In genomic region chr8:91197233-91197632, GRCm38 (mm10) we compare ENCODE assay signal across 14 mouse cellular contexts. TPM values are rescaled to one million over a fixed set of nuclear protein-coding genes. Genes with fewer than 3 reads are reported as not detected.
DNase-seq lines count a peak whose midpoint lies in the region; ATAC-seq and TF ChIP-seq lines count a peak whose summit lies in the region.
"Had no signal": no experiment of that assay in that cellular context is flagged by ENCODE, and none has a peak within 500 bp of the region (broad histone marks: within the 10 kb centered on the region; RNA-seq: fewer than 3 reads in every experiment).

No protein-coding gene starts in this region.

- H3K36me3 ChIP-seq in kidney, embryonic 14.5 days (ENCODE audit: control insufficient read depth, insufficient read depth, low read length) = no peaks in the 10 kb centered on the region
- no peaks in the 10 kb centered on the region for H3K36me3 ChIP-seq in heart, postnatal 0 days (replicated peaks; ENCODE audit: control insufficient read depth, insufficient read depth, low read length)
- H3K36me3 ChIP-seq: embryonic facial prominence, embryonic 12.5 days; heart, embryonic 15.5 days; midbrain, embryonic 15.5 days had no signal

- H3K4me2 ChIP-seq in kidney, embryonic 14.5 days (replicated peaks; ENCODE audit: low read depth, low read length) = no peak overlapping the region
- no peak overlapping the region for H3K4me2 ChIP-seq in heart, postnatal 0 days (ENCODE audit: low read depth, low read length)
- H3K4me2 ChIP-seq: embryonic facial prominence, embryonic 12.5 days; heart, embryonic 15.5 days; midbrain, embryonic 15.5 days had no signal

- DNase-seq in kidney, postnatal 14 days = peak; percentile 27
- peak; percentile 27 for DNase-seq in T-cell, adult 2 months (ENCODE audit: low spot score)
- peak; percentile 9 for DNase-seq in heart, postnatal 0 days (ENCODE audit: low spot score)
- DNase-seq in thymus, postnatal 0 days (ENCODE audit: low spot score) = peak; percentile 14
- no peak for DNase-seq in layer of hippocampus, adult 2 months (ENCODE audit: low spot score in 2 of 2)
- DNase-seq: adrenal gland, adult 2 months; retina, postnatal 1 day had no signal

- H3K4me3 ChIP-seq in kidney, embryonic 14.5 days (ENCODE audit: low read length) = no peak overlapping the region
- no peak overlapping the region for H3K4me3 ChIP-seq in heart, postnatal 0 days (ENCODE audit: low read depth, low read length)
- no peak overlapping the region for H3K4me3 ChIP-seq in layer of hippocampus, adult 2 months
- H3K4me3 ChIP-seq: embryonic facial prominence, embryonic 12.5 days; heart, embryonic 15.5 days; midbrain, embryonic 15.5 days had no signal

- TF ChIP-seq EP300 in heart, postnatal 0 days (IDR thresholded peaks at IDR 0.05; ENCODE audit: low read depth) = no peak

- ATAC-seq in kidney, embryonic 14.5 days (ENCODE audit: low FRiP score, low TSS enrichment) = no peak
- ATAC-seq in heart, postnatal 0 days (ENCODE audit: insufficient read depth, low read depth) = peak; percentile 62
- ATAC-seq in cerebellum, adult (ENCODE audit: insufficient number of reproducible peaks, low FRiP score, low TSS enrichment) = no peak
- ATAC-seq: intestine, embryonic 16.5 days; midbrain, embryonic 15.5 days; Patski had no signal

- WGBS in kidney, embryonic 14.5 days = 73% methylated on average over 5 of the region's 5 CpGs
- WGBS in heart, postnatal 0 days = 62% methylated on average over 5 of the region's 5 CpGs

- TF ChIP-seq CTCF in heart, postnatal 0 days (IDR thresholded peaks at IDR 0.05; ENCODE audit: low read depth) = no peak
- TF ChIP-seq CTCF in layer of hippocampus, adult 2 months (conservative IDR thresholded peaks at IDR 0.05) = no peak

- no peaks in the 10 kb centered on the region for H3K4me1 ChIP-seq in kidney, embryonic 14.5 days (ENCODE audit: control insufficient read depth, insufficient read depth, low read length)
- peaks cover 4% of the 10 kb centered on the region; the same call in 1 of the 2 replicates for H3K4me1 ChIP-seq in heart, postnatal 0 days (ENCODE audit: control insufficient read depth, insufficient read depth)
- H3K4me1 ChIP-seq: embryonic facial prominence, embryonic 12.5 days; midbrain, embryonic 15.5 days had no signal

- no peak overlapping the region for H3K9ac ChIP-seq in kidney, embryonic 14.5 days (ENCODE audit: low read depth, low read length)
- H3K9ac ChIP-seq in heart, postnatal 0 days (replicated peaks; ENCODE audit: low read depth, low read length) = no peak overlapping the region
- H3K9ac ChIP-seq: embryonic facial prominence, embryonic 12.5 days; heart, embryonic 15.5 days; midbrain, embryonic 15.5 days had no signal

- no peak overlapping the region for H3K27ac ChIP-seq in kidney, embryonic 14.5 days (ENCODE audit: low read depth, low read length)
- no peak overlapping the region for H3K27ac ChIP-seq in heart, postnatal 0 days (ENCODE audit: low read depth)
- H3K27ac ChIP-seq in layer of hippocampus, adult 2 months = no peak overlapping the region
- H3K27ac ChIP-seq: embryonic facial prominence, embryonic 12.5 days; heart, embryonic 15.5 days; midbrain, embryonic 15.5 days had no signal

- H3K27me3 ChIP-seq in kidney, embryonic 14.5 days (ENCODE audit: control insufficient read depth, insufficient read depth, low read length) = peaks cover under 1% of the 10 kb centered on the region; the same call in 1 of the 2 replicates
- 0 out of 2 replicates have a peak, but pooled peaks cover 4% of the 10 kb centered on the region for H3K27me3 ChIP-seq in heart, postnatal 0 days (ENCODE audit: control insufficient read depth, insufficient read depth, low read length)
- H3K27me3 ChIP-seq: embryonic facial prominence, embryonic 12.5 days; midbrain, embryonic 15.5 days had no signal

- no peaks in the 10 kb centered on the region for H3K9me3 ChIP-seq in kidney, embryonic 14.5 days (ENCODE audit: control insufficient read depth, low read length)
- H3K9me3 ChIP-seq in heart, postnatal 0 days (replicated peaks; ENCODE audit: control insufficient read depth, low read length) = no peaks in the 10 kb centered on the region
- H3K9me3 ChIP-seq: embryonic facial prominence, embryonic 12.5 days; heart, embryonic 15.5 days; midbrain, embryonic 15.5 days had no signal

RNA-seq across cellular contexts. Expression of gene Aktip, which starts 2.5 kb away (rescaled TPM):
- polyA plus RNA-seq in kidney, embryonic 14.5 days (2014; fragmentation: Nextera tagmentation; extraction: Ambion mirVana) = 60.3 and 69.5 TPM in 2 replicates
- total RNA-seq in heart, postnatal 0 days (2014; rRNA removed; ENCODE audit: low replicate concordance) = 58.4 and 60.1 TPM in 2 replicates
- polyA plus RNA-seq in heart, postnatal 0 days (2015; fragmentation: Nextera tagmentation; extraction: Ambion mirVana) = 43.0 and 51.1 TPM in 2 replicates
- polyA plus RNA-seq in thymus, postnatal 0 days (2015; fragmentation: Nextera tagmentation; extraction: Ambion mirVana) = 35.0 and 36.6 TPM in 2 replicates
- 10 to 100 TPM; 93.4 to 93.9 TPM for total RNA-seq in layer of hippocampus, adult 2 months (2021)

Comparison
In these comparisons a context has a peak if more than half of its experiments do, and no peak if none do; other contexts are left out.
1. DNase-seq: peak in kidney, postnatal 14 days (single experiment), T-cell, adult 2 months (single experiment), heart, postnatal 0 days (single experiment) and thymus, postnatal 0 days (single experiment); none in layer of hippocampus, adult 2 months (0 of 2).